Mouse (Mus musculus) heart, embryonic 10.5 days (tissue): ENCODE measurements around the gene Nptx1. TPM values are rescaled to one million over a fixed set of nuclear protein-coding genes. Genes with fewer than 3 reads are reported as not detected.
A peak's percentile ranks its signal among the peaks of the same experiment; 100 is the strongest.

Source experiments
- DNase-seq: peaks from one replicate; pipeline ENCODE4 v3.0.0-alpha.2; 2017; ENCODE audit warnings: low spot score
- H3K27ac ChIP-seq: fragments of 300-500 bp; sonication (generic); 2 replicates; pipeline ENCODE4 v1.5.1; 2016; ENCODE audit warnings: mild to moderate bottlenecking
- H3K27me3 ChIP-seq: fragments of 300-500 bp; sonication (generic); 2 replicates; pipeline ENCODE4 v1.6.1; 2016; ENCODE audit warnings: mild to moderate bottlenecking; ENCODE audit not compliant: poor library complexity, insufficient read depth, severe bottlenecking
- H3K36me3 ChIP-seq: fragments of 300-500 bp; sonication (generic); 2 replicates; pipeline ENCODE4 v1.6.1; 2016; ENCODE audit warnings: mild to moderate bottlenecking, moderate library complexity
- H3K4me1 ChIP-seq: fragments of 300-500 bp; sonication (generic); 2 replicates; pipeline ENCODE4 v1.6.1; 2016; ENCODE audit warnings: mild to moderate bottlenecking
- H3K4me3 ChIP-seq: fragments of 300-500 bp; sonication (generic); 2 replicates; pipeline ENCODE4 v1.5.1; 2016; ENCODE audit warnings: mild to moderate bottlenecking, moderate library complexity
- H3K9me3 ChIP-seq: fragments of 300-500 bp; sonication (generic); 2 replicates; pipeline ENCODE4 v1.6.1; 2016; ENCODE audit warnings: mild to moderate bottlenecking, moderate library complexity
- WGBS: fragments of 180-500 bp; shearing (Covaris S2); methylation state at CpG from one replicate; pipeline ENCODE4 v1.1.7; 2016; 5-methylcytosine and 5-hydroxymethylcytosine counted together
- polyA plus RNA-seq: library from polyadenylated mRNA; unstranded; fragments of >200 nt; fragmentation: Nextera tagmentation; extraction: Ambion mirVana; gene quantifications from 2 replicates; pipeline ENCODE4 v1.2.1, GENCODE M21; 2016

The Nptx1 gene
- polyA plus RNA-seq, 1 experiment from 2014 or later, result 0.88 TPM

GRCm38 (mm10) chr11:119562286-119562685, 14.7 kb upstream of the Nptx1 start:
- no peak overlapping the region for H3K4me3 ChIP-seq
- no peak for DNase-seq
- no peak overlapping the region for H3K27ac ChIP-seq
- WGBS, result 63% methylated on average over 6 of the region's 6 CpGs
- H3K4me1 ChIP-seq, result peaks cover 54% of the 10 kb centered on the region
- no peaks in the 10 kb centered on the region for H3K9me3 ChIP-seq
- H3K36me3 ChIP-seq, result no peaks in the 10 kb centered on the region
- peaks cover 52% of the 10 kb centered on the region for H3K27me3 ChIP-seq

GRCm38 (mm10) chr11:119558870-119559610, 11.5 kb upstream of the Nptx1 start:
- H3K9me3 ChIP-seq, result no peaks in the 10 kb centered on the region
- peaks cover 56% of the 10 kb centered on the region for H3K4me1 ChIP-seq
- H3K27ac ChIP-seq, result peak overlapping the region; percentile 75
- no peak for DNase-seq
- peaks cover 67% of the 10 kb centered on the region for H3K27me3 ChIP-seq
- 18% methylated on average over 9 of the region's 9 CpGs for WGBS
- H3K4me3 ChIP-seq, result peak overlapping the region; percentile 36
- no peaks in the 10 kb centered on the region for H3K36me3 ChIP-seq

- 35% methylated on average over 16 of the region's 17 CpGs for WGBS
- no peak for DNase-seq
- peaks cover 67% of the 10 kb centered on the region for H3K27me3 ChIP-seq
- H3K27ac ChIP-seq, result peak overlapping the region; percentile 75
- H3K9me3 ChIP-seq, result no peaks in the 10 kb centered on the region
- no peaks in the 10 kb centered on the region for H3K36me3 ChIP-seq
- H3K4me3 ChIP-seq, result peak overlapping the region; percentile 36; the same call in 1 of the 2 replicates
- H3K4me1 ChIP-seq, result peaks cover 48% of the 10 kb centered on the region
Measured at GRCm38 (mm10) chr11:119557940-119558869, 10.7 kb upstream of the Nptx1 start.

DNA sequence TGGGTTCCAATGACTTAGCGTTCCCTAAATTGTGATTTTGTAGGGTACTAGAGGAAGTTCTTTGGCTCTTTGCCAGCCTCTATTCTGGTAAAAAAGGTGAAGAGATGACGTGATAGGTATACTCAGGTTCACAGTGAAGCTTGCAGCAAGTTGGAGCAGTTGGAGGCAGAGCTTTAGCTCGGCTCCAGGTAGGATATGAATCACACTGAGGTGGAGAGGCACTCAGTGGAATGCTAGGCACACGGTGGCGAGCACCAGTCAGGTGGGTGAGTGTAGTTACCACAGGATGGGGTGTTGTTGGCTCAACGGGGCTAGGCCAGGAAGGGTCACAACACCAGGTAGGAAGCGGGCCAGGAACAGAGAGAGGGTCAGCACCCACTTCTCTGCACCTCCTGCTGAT, 7.6 kb upstream of the Nptx1 start:
- peaks cover 51% of the 10 kb centered on the region for H3K4me1 ChIP-seq
- no peak overlapping the region for H3K4me3 ChIP-seq
- no peak overlapping the region for H3K27ac ChIP-seq
- H3K36me3 ChIP-seq, result no peaks in the 10 kb centered on the region
- DNase-seq, result no peak
- no peaks in the 10 kb centered on the region for H3K9me3 ChIP-seq
- 73% methylated on average over 7 of the region's 7 CpGs for WGBS
- H3K27me3 ChIP-seq, result peaks cover 79% of the 10 kb centered on the region

GRCm38 (mm10) chr11:119554706-119555105, 7.2 kb upstream of the Nptx1 start:
- WGBS, result 78% methylated on average over 7 of the region's 7 CpGs
- Histone ChIP-seq H3K27ac (no peak overlapping the region), H3K36me3 (no peaks in the 10 kb centered on the region), H3K4me3 (no peak overlapping the region), H3K9me3 (no peaks in the 10 kb centered on the region), H3K27me3 (peaks cover 80% of the 10 kb centered on the region), H3K4me1 (peaks cover 48% of the 10 kb centered on the region)
- no peak for DNase-seq

GRCm38 (mm10) chr11:119552902-119553802, 5.6 kb upstream of the Nptx1 start:
- no peak overlapping the region for H3K4me3 ChIP-seq
- WGBS, result 69% methylated on average over 9 of the region's 9 CpGs
- H3K36me3 ChIP-seq, result no peaks in the 10 kb centered on the region
- DNase-seq, result no peak
- H3K27ac ChIP-seq, result peak overlapping the region; percentile 38; the same call in 1 of the 2 replicates
- H3K4me1 ChIP-seq, result peaks cover 48% of the 10 kb centered on the region
- peaks cover 95% of the 10 kb centered on the region for H3K27me3 ChIP-seq
- no peaks in the 10 kb centered on the region for H3K9me3 ChIP-seq

- H3K9me3 ChIP-seq, result no peaks in the 10 kb centered on the region
- H3K27ac ChIP-seq, result no peak overlapping the region
- no peak for DNase-seq
- peaks cover 48% of the 10 kb centered on the region for H3K4me1 ChIP-seq
- H3K4me3 ChIP-seq, result no peak overlapping the region
- peaks cover 98% of the 10 kb centered on the region for H3K27me3 ChIP-seq
- WGBS, result 46% methylated on average over 1 of the region's 1 CpGs
- H3K36me3 ChIP-seq, result no peaks in the 10 kb centered on the region
Measured at GRCm38 (mm10) chr11:119552301-119552700, 4.7 kb upstream of the Nptx1 start.

GRCm38 (mm10) chr11:119551468-119551867, 3.9 kb upstream of the Nptx1 start:
- no peaks in the 10 kb centered on the region for H3K36me3 ChIP-seq
- peaks cover 99% of the 10 kb centered on the region for H3K27me3 ChIP-seq
- WGBS, result 46% methylated on average over 3 of the region's 3 CpGs
- no peaks in the 10 kb centered on the region for H3K9me3 ChIP-seq
- no peak overlapping the region for H3K4me3 ChIP-seq
- peaks cover 53% of the 10 kb centered on the region for H3K4me1 ChIP-seq
- H3K27ac ChIP-seq, result no peak overlapping the region
- no peak for DNase-seq

GRCm38 (mm10) chr11:119550546-119551335, 3.2 kb upstream of the Nptx1 start:
- Histone ChIP-seq H3K4me3 (no peak overlapping the region), H3K27ac (no peak overlapping the region), H3K36me3 (no peaks in the 10 kb centered on the region), H3K4me1 (peaks cover 54% of the 10 kb centered on the region), H3K9me3 (no peaks in the 10 kb centered on the region), H3K27me3 (peaks cover 99% of the 10 kb centered on the region)
- WGBS, result 53% methylated on average over 10 of the region's 10 CpGs
- DNase-seq, result no peak

GRCm38 (mm10) chr11:119549371-119549811, 1.8 kb upstream of the Nptx1 start:
- Histone ChIP-seq H3K4me1 (peaks cover 60% of the 10 kb centered on the region), H3K36me3 (no peaks in the 10 kb centered on the region), H3K9me3 (no peaks in the 10 kb centered on the region), H3K27me3 (peaks cover 99% of the 10 kb centered on the region), H3K27ac (peak overlapping the region; percentile 72), H3K4me3 (peak overlapping the region; percentile 71)
- WGBS, result under 1% methylated on average over 43 of the region's 43 CpGs
- no peak for DNase-seq

- H3K4me3 ChIP-seq, result peak overlapping the region; percentile 71
- H3K27me3 ChIP-seq, result peaks cover 99% of the 10 kb centered on the region
- H3K9me3 ChIP-seq, result no peaks in the 10 kb centered on the region
- peak overlapping the region; percentile 72 for H3K27ac ChIP-seq
- peaks cover 60% of the 10 kb centered on the region for H3K4me1 ChIP-seq
- H3K36me3 ChIP-seq, result no peaks in the 10 kb centered on the region
- no peak for DNase-seq
- WGBS, result 1% methylated on average over 37 of the region's 37 CpGs
Measured at GRCm38 (mm10) chr11:119548741-119549370, 1.3 kb upstream of the Nptx1 start.
